Mouse (Mus musculus): Measurements from ENCODE around the gene Adamts13. TPM values are rescaled to one million over a fixed set of nuclear protein-coding genes. Genes with fewer than 3 reads are reported as not detected.

Gene Adamts13
- polyA plus RNA-seq (2012; fragmentation: generic; extraction: Trizol): not detected

GRCm38 (mm10) chr2:26973116-26973515 lies at the start of gene Adamts13:
Gene Adamts13 (plus strand): TSS chr2:26973416.

GRCm38 (mm10) chr2:26933304-26934055 lies 39.7 kb upstream of the Adamts13 start, which contains the start of the genes Surf4 and Stkld1:
Gene Surf4 (minus strand): TSS chr2:26933928.
Gene Stkld1 (plus strand): TSS chr2:26934047.

GRCm38 (mm10) chr2:26963923-26964723 lies 9.1 kb upstream of the Adamts13 start, which contains the start of gene Rexo4:
Gene Rexo4 (minus strand): TSS chr2:26964386.

GRCm38 (mm10) chr2:27009714-27010244 lies 36.6 kb downstream of the Adamts13 start, which contains the start of gene Cacfd1:
Gene Cacfd1 (plus strand): TSS chr2:27009926.

GRCm38 (mm10) chr2:27027618-27028436 lies 54.6 kb downstream of the Adamts13 start, which contains the start of gene Slc2a6:
Gene Slc2a6 (minus strand): TSS chr2:27027998.

Other genes starting within 250 kb of the Adamts13 start
- not detected for gene Abo, start 108.4 kb upstream of the Adamts13 start, polyA plus RNA-seq (2012; fragmentation: generic; extraction: Trizol)
- gene Surf6, start 70.5 kb upstream of the Adamts13 start, polyA plus RNA-seq (2012; fragmentation: generic; extraction: Trizol): 10 to 100 TPM in 1 of 2 experiments, 1 to 10 TPM in 1; 6.2 to 11.8 TPM
- 10 to 100 TPM; 18.1 to 33.0 TPM for gene Med22, start 62.7 kb upstream of the Adamts13 start, polyA plus RNA-seq (2012; fragmentation: generic; extraction: Trizol)
- gene Rpl7a, start 62.7 kb upstream of the Adamts13 start, polyA plus RNA-seq (2012; fragmentation: generic; extraction: Trizol): 1,000 to 10,000 TPM; 2,251 to 2,959 TPM
- 10 to 100 TPM; 14.8 to 23.7 TPM for gene Surf2, start 57.0 kb upstream of the Adamts13 start, polyA plus RNA-seq (2012; fragmentation: generic; extraction: Trizol)
- gene Surf1, start 56.9 kb upstream of the Adamts13 start, polyA plus RNA-seq (2012; fragmentation: generic; extraction: Trizol): 10 to 100 TPM; 46.8 to 97.0 TPM
- gene Surf4, start 39.5 kb upstream of the Adamts13 start, polyA plus RNA-seq (2012; fragmentation: generic; extraction: Trizol): 100 to 1,000 TPM in 1 of 2 experiments, 10 to 100 TPM in 1; 94.2 to 135 TPM
- gene Stkld1, start 39.4 kb upstream of the Adamts13 start, polyA plus RNA-seq (2012; fragmentation: generic; extraction: Trizol): under 1 TPM in 1 of 2 experiments, not detected in 1; 0.08 TPM
- 10 to 100 TPM; 10.3 to 29.9 TPM for gene Rexo4, start 9.0 kb upstream of the Adamts13 start, polyA plus RNA-seq (2012; fragmentation: generic; extraction: Trizol)
- 10 to 100 TPM in 1 of 2 experiments, 1 to 10 TPM in 1; 8.0 to 30.6 TPM for gene Cacfd1, start 36.5 kb downstream of the Adamts13 start, polyA plus RNA-seq (2012; fragmentation: generic; extraction: Trizol)
- gene Slc2a6, start 54.6 kb downstream of the Adamts13 start, polyA plus RNA-seq (2012; fragmentation: generic; extraction: Trizol): under 1 TPM; 0.51 to 0.78 TPM
- not detected for gene Mymk, start 98.8 kb downstream of the Adamts13 start, polyA plus RNA-seq (2012; fragmentation: generic; extraction: Trizol)
- under 1 TPM; 0.16 to 0.19 TPM for gene Adamtsl2, start 106.0 kb downstream of the Adamts13 start, polyA plus RNA-seq (2012; fragmentation: generic; extraction: Trizol)
- gene Fam163b, start 169.1 kb downstream of the Adamts13 start, polyA plus RNA-seq (2012; fragmentation: generic; extraction: Trizol): not detected
- not detected for gene Dbh, start 191.8 kb downstream of the Adamts13 start, polyA plus RNA-seq (2012; fragmentation: generic; extraction: Trizol)